Mouse (Mus musculus) testis, adult 10 weeks (tissue): ENCODE measurements around the gene Ints3. TPM values are rescaled to one million over a fixed set of nuclear protein-coding genes. Genes with fewer than 3 reads are reported as not detected.

Source experiments
- polyA plus RNA-seq: library from polyadenylated mRNA; stranded (reverse); fragments of 350-450 nt; fragmentation: Illumina TruSeq; extraction: RNeasy Lipid Tissue Mini Kit (QIAGEN cat#74804); gene quantifications from one replicate; pipeline ENCODE4 v1.2.3, GENCODE M21; 2014; ENCODE audit warnings: low read depth, low replicate concordance

Gene Ints3
- polyA plus RNA-seq, result 8.5 TPM

GRCm38 (mm10) chr3:90433381-90434020 is at the start of gene Ints3:
Ints3 (minus strand) TSS chr3:90433622.

GRCm38 (mm10) chr3:90475831-90476611 is 42.6 kb upstream of the Ints3 start, which contains the start of gene Ilf2:
Ilf2 (plus strand) TSS chr3:90476126.

GRCm38 (mm10) chr3:90465686-90466310 is 32.4 kb upstream of the Ints3 start, which contains the start of gene Npr1:
Npr1 (minus strand) TSS chr3:90465866.

GRCm38 (mm10) chr3:90389511-90390490 is 43.6 kb downstream of the Ints3 start, which contains the start of gene Slc27a3:
Slc27a3 (minus strand) TSS chr3:90389938.

Other genes with a start within 250 kb of the Ints3 start
- gene Rps27, start 220.0 kb downstream of the Ints3 start, polyA plus RNA-seq, result 882 TPM
- 6.5 TPM for gene Rab13, start 219.9 kb downstream of the Ints3 start, polyA plus RNA-seq
- gene Jtb, start 202.0 kb downstream of the Ints3 start, polyA plus RNA-seq, result 31.8 TPM
- gene Creb3l4, start 190.1 kb downstream of the Ints3 start, polyA plus RNA-seq, result 211 TPM
- 21.2 TPM for gene Slc39a1, start 185.4 kb downstream of the Ints3 start, polyA plus RNA-seq
- 4.9 TPM for gene Crtc2, start 179.5 kb downstream of the Ints3 start, polyA plus RNA-seq
- 2.6 TPM for gene Dennd4b, start 168.4 kb downstream of the Ints3 start, polyA plus RNA-seq
- 28.5 TPM for gene Gatad2b, start 140.4 kb downstream of the Ints3 start, polyA plus RNA-seq
- 0.64 TPM for gene Slc27a3, start 43.7 kb downstream of the Ints3 start, polyA plus RNA-seq
- 19.9 TPM for gene Npr1, start 32.2 kb upstream of the Ints3 start, polyA plus RNA-seq
- gene Ilf2, start 42.5 kb upstream of the Ints3 start, polyA plus RNA-seq, result 75.8 TPM
- 89.2 TPM for gene Snapin, start 57.4 kb upstream of the Ints3 start, polyA plus RNA-seq
- 111 TPM for gene Chtop, start 75.9 kb upstream of the Ints3 start, polyA plus RNA-seq
- gene S100a1, start 80.8 kb upstream of the Ints3 start, polyA plus RNA-seq, result 7.7 TPM
- gene S100a13, start 80.8 kb upstream of the Ints3 start, polyA plus RNA-seq, result 1.6 TPM
- gene S100a14, start 93.2 kb upstream of the Ints3 start, polyA plus RNA-seq, result not detected
- gene S100a16, start 103.6 kb upstream of the Ints3 start, polyA plus RNA-seq, result 1.8 TPM
- gene S100a3, start 127.0 kb upstream of the Ints3 start, polyA plus RNA-seq, result not detected
- not detected for gene S100a2, start 156.6 kb upstream of the Ints3 start, polyA plus RNA-seq
- not detected for gene Gm42674, start 168.3 kb upstream of the Ints3 start, polyA plus RNA-seq
- gene S100a4, start 170.1 kb upstream of the Ints3 start, polyA plus RNA-seq, result 1.0 TPM
- gene S100a5, start 174.9 kb upstream of the Ints3 start, polyA plus RNA-seq, result not detected
- gene S100a6, start 179.3 kb upstream of the Ints3 start, polyA plus RNA-seq, result 5.0 TPM
- not detected for gene S100a7a, start 220.4 kb upstream of the Ints3 start, polyA plus RNA-seq
- not detected for gene S100a8, start 235.4 kb upstream of the Ints3 start, polyA plus RNA-seq